Mouse (Mus musculus): ENCODE results near the gene Kif9. TPM values are rescaled to one million over a fixed set of nuclear protein-coding genes. Genes with fewer than 3 reads are reported as not detected.

Kif9 gene
- total RNA-seq, 1 experiment: 0.71 TPM

GRCm38 (mm10) chr9:110440049-110440448, 36.7 kb upstream of the Kif9 start:
- Histone ChIP-seq H3K4me1 (ENCODE audit: control insufficient read depth in 2 of 2, insufficient read depth in 2 of 2, low read length in 2 of 2, poor library complexity in 1 of 2) (no peaks in the 10 kb centered on the region), H3K27ac (ENCODE audit: insufficient read depth, low read depth, low read length, poor library complexity, severe bottlenecking) (no peak overlapping the region), H3K4me3 (ENCODE audit: insufficient read depth in 1 of 2, low read depth in 1 of 2, low read length in 2 of 2, poor library complexity in 1 of 2, severe bottlenecking in 1 of 2) (no peak overlapping the region), H3K9me3 (ENCODE audit: control insufficient read depth, insufficient read depth, low read depth, low read length) (no peaks in the 10 kb centered on the region), H3K9ac (ENCODE audit: insufficient read depth, low read depth, low read length, poor library complexity, severe bottlenecking) (no peak overlapping the region), H3K36me3 (ENCODE audit: control insufficient read depth, insufficient read depth, low read length, poor library complexity, severe bottlenecking) (no peaks in the 10 kb centered on the region; the same call in 1 of the 2 replicates)
- in situ Hi-C loops (cut with MboI; ENCODE audit: low sequenced_read_pairs in 2 of 2, unreplicated experiment in 2 of 2): no loop called here
- TF ChIP-seq CHD2 (IDR thresholded peaks at IDR 0.05; ENCODE audit: low read depth, low read length): no peak
- no peak for TF ChIP-seq ZNF384 (IDR thresholded peaks at IDR 0.05; ENCODE audit: low read depth, low read length)
- TF ChIP-seq MAFK (IDR thresholded peaks at IDR 0.05; ENCODE audit: insufficient read depth, low read depth, low read length): no peak
- no peak for TF ChIP-seq HCFC1 (IDR thresholded peaks at IDR 0.05; ENCODE audit: borderline replicate concordance, insufficient read depth, low read length)
- no peak for TF ChIP-seq ZC3H11A (IDR thresholded peaks at IDR 0.05; ENCODE audit: borderline replicate concordance, low read depth, low read length)
- DNase-seq (ENCODE audit: low read depth, low spot score): no peak

- Histone ChIP-seq H3K9ac (ENCODE audit: insufficient read depth, low read depth, low read length, poor library complexity, severe bottlenecking) (no peak overlapping the region), H3K4me3 (ENCODE audit: insufficient read depth in 1 of 2, low read depth in 1 of 2, low read length in 2 of 2, poor library complexity in 1 of 2, severe bottlenecking in 1 of 2) (no peak overlapping the region), H3K9me3 (ENCODE audit: control insufficient read depth, insufficient read depth, low read depth, low read length) (no peaks in the 10 kb centered on the region), H3K36me3 (ENCODE audit: control insufficient read depth, insufficient read depth, low read length, poor library complexity, severe bottlenecking) (no peaks in the 10 kb centered on the region), H3K4me1 (ENCODE audit: control insufficient read depth in 2 of 2, insufficient read depth in 2 of 2, low read length in 2 of 2, poor library complexity in 1 of 2) (no peaks in the 10 kb centered on the region), H3K27ac (ENCODE audit: insufficient read depth, low read depth, low read length, poor library complexity, severe bottlenecking) (no peak overlapping the region)
- in situ Hi-C loops (cut with MboI; ENCODE audit: low sequenced_read_pairs in 2 of 2, unreplicated experiment in 2 of 2): no loop called here
- DNase-seq (ENCODE audit: low read depth, low spot score): no peak
- TF ChIP-seq HCFC1 (IDR thresholded peaks at IDR 0.05; ENCODE audit: borderline replicate concordance, insufficient read depth, low read length) (no peak), MAFK (IDR thresholded peaks at IDR 0.05; ENCODE audit: insufficient read depth, low read depth, low read length) (no peak), CHD2 (IDR thresholded peaks at IDR 0.05; ENCODE audit: low read depth, low read length) (no peak), ZNF384 (IDR thresholded peaks at IDR 0.05; ENCODE audit: low read depth, low read length) (no peak), ZC3H11A (IDR thresholded peaks at IDR 0.05; ENCODE audit: borderline replicate concordance, low read depth, low read length) (no peak)
Measured at GRCm38 (mm10) chr9:110440559-110440958, 36.2 kb upstream of the Kif9 start.

GRCm38 (mm10) chr9:110448356-110448755, 28.4 kb upstream of the Kif9 start:
- DNase-seq (ENCODE audit: low read depth, low spot score): no peak
- Histone ChIP-seq H3K4me3 (ENCODE audit: insufficient read depth in 1 of 2, low read depth in 1 of 2, low read length in 2 of 2, poor library complexity in 1 of 2, severe bottlenecking in 1 of 2) (no peak overlapping the region), H3K36me3 (ENCODE audit: control insufficient read depth, insufficient read depth, low read length, poor library complexity, severe bottlenecking) (peaks cover 2% of the 10 kb centered on the region; the same call in 1 of the 2 replicates), H3K27ac (ENCODE audit: insufficient read depth, low read depth, low read length, poor library complexity, severe bottlenecking) (no peak overlapping the region), H3K9ac (ENCODE audit: insufficient read depth, low read depth, low read length, poor library complexity, severe bottlenecking) (no peak overlapping the region), H3K9me3 (ENCODE audit: control insufficient read depth, insufficient read depth, low read depth, low read length) (no peaks in the 10 kb centered on the region), H3K4me1 (ENCODE audit: control insufficient read depth in 2 of 2, insufficient read depth in 2 of 2, low read length in 2 of 2, poor library complexity in 1 of 2) (no peaks in the 10 kb centered on the region)
- in situ Hi-C loops (cut with MboI; ENCODE audit: low sequenced_read_pairs in 2 of 2, unreplicated experiment in 2 of 2): no loop called here
- no peak for TF ChIP-seq MAFK (IDR thresholded peaks at IDR 0.05; ENCODE audit: insufficient read depth, low read depth, low read length)
- TF ChIP-seq CHD2 (IDR thresholded peaks at IDR 0.05; ENCODE audit: low read depth, low read length): no peak
- TF ChIP-seq ZC3H11A (IDR thresholded peaks at IDR 0.05; ENCODE audit: borderline replicate concordance, low read depth, low read length): no peak
- TF ChIP-seq ZNF384 (IDR thresholded peaks at IDR 0.05; ENCODE audit: low read depth, low read length): no peak
- no peak for TF ChIP-seq HCFC1 (IDR thresholded peaks at IDR 0.05; ENCODE audit: borderline replicate concordance, insufficient read depth, low read length)

GRCm38 (mm10) chr9:110448857-110449617, 27.7 kb upstream of the Kif9 start:
- no peak overlapping the region for H3K4me3 ChIP-seq (ENCODE audit: insufficient read depth in 1 of 2, low read depth in 1 of 2, low read length in 2 of 2, poor library complexity in 1 of 2, severe bottlenecking in 1 of 2)
- H3K27ac ChIP-seq (ENCODE audit: insufficient read depth, low read depth, low read length, poor library complexity, severe bottlenecking): no peak overlapping the region
- in situ Hi-C loops (cut with MboI; ENCODE audit: low sequenced_read_pairs in 2 of 2, unreplicated experiment in 2 of 2): no loop called here

More at GRCm38 (mm10) chr9:110448857-110449617, 27.7 kb upstream of the Kif9 start:
- H3K4me1 ChIP-seq (ENCODE audit: control insufficient read depth in 2 of 2, insufficient read depth in 2 of 2, low read length in 2 of 2, poor library complexity in 1 of 2): no peaks in the 10 kb centered on the region
- H3K36me3 ChIP-seq (ENCODE audit: control insufficient read depth, insufficient read depth, low read length, poor library complexity, severe bottlenecking): peaks cover 2% of the 10 kb centered on the region; the same call in 1 of the 2 replicates
- H3K9ac ChIP-seq (ENCODE audit: insufficient read depth, low read depth, low read length, poor library complexity, severe bottlenecking): no peak overlapping the region
- TF ChIP-seq ZC3H11A (IDR thresholded peaks at IDR 0.05; ENCODE audit: borderline replicate concordance, low read depth, low read length): peak; percentile 31; the same call in 1 of the 2 replicates
- no peak for TF ChIP-seq HCFC1 (IDR thresholded peaks at IDR 0.05; ENCODE audit: borderline replicate concordance, insufficient read depth, low read length)
- 0 out of 2 replicates have a peak, but pooled peaks have one; percentile 9 for TF ChIP-seq MAFK (IDR thresholded peaks at IDR 0.05; ENCODE audit: insufficient read depth, low read depth, low read length)
- TF ChIP-seq ZNF384 (IDR thresholded peaks at IDR 0.05; ENCODE audit: low read depth, low read length): no peak
- TF ChIP-seq CHD2 (IDR thresholded peaks at IDR 0.05; ENCODE audit: low read depth, low read length): no peak
- peak; percentile 77 for DNase-seq (ENCODE audit: low read depth, low spot score)
- no peaks in the 10 kb centered on the region for H3K9me3 ChIP-seq (ENCODE audit: control insufficient read depth, insufficient read depth, low read depth, low read length)
